Mouse (Mus musculus) heart, adult 2 months (tissue): ENCODE measurements around the gene Ptprn.

Experiments used
- CTCF ChIP-seq: fragments of 200-600 bp; IDR thresholded peaks from 2 replicates; pipeline ENCODE4 v1.8.1; 2022; ENCODE audit warnings: antibody characterized with exemption, mild to moderate bottlenecking, moderate library complexity
- POLR2A ChIP-seq: fragments of 200-500 bp; IDR thresholded peaks from 2 replicates; pipeline ENCODE4 v1.6.1; 2011; ENCODE audit warnings: mild to moderate bottlenecking, low read depth, low read length, control low read depth; ENCODE audit not compliant: insufficient read depth

DNA sequence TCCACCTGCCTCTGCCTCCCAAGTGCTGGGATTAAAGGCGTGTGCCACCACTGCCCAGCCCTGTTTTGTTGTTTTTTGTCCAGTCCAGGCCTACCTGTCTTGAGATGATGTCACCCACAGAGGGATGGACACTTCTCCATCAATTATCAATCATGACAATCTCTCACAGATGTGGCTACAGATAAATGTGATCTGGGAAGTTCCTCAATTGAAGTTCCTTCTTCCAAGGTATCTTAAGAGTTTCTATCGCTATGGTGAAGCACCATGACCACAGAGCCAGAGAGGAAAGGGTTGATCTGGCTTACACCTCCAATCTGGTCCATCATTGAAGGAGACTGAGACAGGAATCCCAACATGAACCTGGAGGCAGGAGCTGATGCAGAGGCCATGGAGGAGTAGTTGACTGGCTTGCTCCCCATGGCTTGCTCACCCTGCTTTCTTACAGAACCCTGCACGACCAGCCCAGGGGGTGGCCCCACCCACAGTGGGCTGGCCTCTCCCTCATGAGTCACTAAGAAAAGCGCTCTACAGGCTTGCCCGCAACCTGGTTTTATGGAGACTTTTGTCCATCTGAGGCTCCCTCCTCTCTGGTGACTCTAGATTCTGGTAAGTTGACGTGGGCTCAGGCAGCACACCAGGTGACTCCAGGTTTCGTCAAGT, 33.8 kb downstream of the Ptprn start:
- TF ChIP-seq CTCF, result no peak
- no peak for TF ChIP-seq POLR2A
